Mouse (Mus musculus): ENCODE measurements around the gene Sprr2a1.
"Not testable (repeated sequence)": the region's sequence is repeated elsewhere in the genome, so short reads cannot be mapped to it uniquely, and the experiment has no call there.

Gene Sprr2a1

GRCm38 (mm10) chr3:92215569-92215968 is at the start of gene Sprr2a1, which contains the start of gene Sprr2a2:
TSS of gene Sprr2a1 (plus strand) at chr3:92215799.
TSS of gene Sprr2a2 (plus strand) at chr3:92215920.
- DNase-seq (ENCODE audit: low read depth), result not testable (repeated sequence)

GRCm38 (mm10) chr3:92169847-92170246 is 45.8 kb upstream of the Sprr2a1 start:
- no peak for DNase-seq (ENCODE audit: low read depth)

- DNase-seq (ENCODE audit: low read depth), result no peak
Measured at GRCm38 (mm10) chr3:92176880-92177279, 38.7 kb upstream of the Sprr2a1 start.

- no peak for DNase-seq (ENCODE audit: low read depth)
Measured at GRCm38 (mm10) chr3:92195512-92196200, 19.9 kb upstream of the Sprr2a1 start.

- not testable (repeated sequence) for DNase-seq (ENCODE audit: low read depth)
Measured at GRCm38 (mm10) chr3:92211133-92211925, 4.3 kb upstream of the Sprr2a1 start.

GRCm38 (mm10) chr3:92212059-92212458 is 3.5 kb upstream of the Sprr2a1 start:
- not testable (repeated sequence) for DNase-seq (ENCODE audit: low read depth)

- not testable (repeated sequence) for DNase-seq (ENCODE audit: low read depth)
Measured at GRCm38 (mm10) chr3:92213651-92214050, 1.9 kb upstream of the Sprr2a1 start.

- not testable (repeated sequence) for DNase-seq (ENCODE audit: low read depth)
Measured at GRCm38 (mm10) chr3:92219031-92219430, 3.4 kb downstream of the Sprr2a1 start.

GRCm38 (mm10) chr3:92223708-92224107 is 8.1 kb downstream of the Sprr2a1 start:
- DNase-seq (ENCODE audit: low read depth), result not testable (repeated sequence)

GRCm38 (mm10) chr3:92227410-92227809 is 11.8 kb downstream of the Sprr2a1 start:
- not testable (repeated sequence) for DNase-seq (ENCODE audit: low read depth)

- DNase-seq (ENCODE audit: low read depth), result not testable (repeated sequence)
Measured at GRCm38 (mm10) chr3:92236463-92237189, 21.0 kb downstream of the Sprr2a1 start.

GRCm38 (mm10) chr3:92238736-92239135 is 23.1 kb downstream of the Sprr2a1 start:
- DNase-seq (ENCODE audit: low read depth), result not testable (repeated sequence)

GRCm38 (mm10) chr3:92239197-92239596 is 23.6 kb downstream of the Sprr2a1 start:
- DNase-seq (ENCODE audit: low read depth), result not testable (repeated sequence)

GRCm38 (mm10) chr3:92244833-92245232 is 29.2 kb downstream of the Sprr2a1 start:
- DNase-seq (ENCODE audit: low read depth), result not testable (repeated sequence)

GRCm38 (mm10) chr3:92246245-92246644 is 30.6 kb downstream of the Sprr2a1 start:
- not testable (repeated sequence) for DNase-seq (ENCODE audit: low read depth)

- not testable (repeated sequence) for DNase-seq (ENCODE audit: low read depth)
Measured at GRCm38 (mm10) chr3:92248494-92248893, 32.9 kb downstream of the Sprr2a1 start.

- not testable (repeated sequence) for DNase-seq (ENCODE audit: low read depth)
Measured at GRCm38 (mm10) chr3:92250450-92250849, 34.9 kb downstream of the Sprr2a1 start.

GRCm38 (mm10) chr3:92253860-92254259 is 38.3 kb downstream of the Sprr2a1 start:
- not testable (repeated sequence) for DNase-seq (ENCODE audit: low read depth)

GRCm38 (mm10) chr3:92258526-92258925 is 42.9 kb downstream of the Sprr2a1 start:
- DNase-seq (ENCODE audit: low read depth), result not testable (repeated sequence)

- not testable (repeated sequence) for DNase-seq (ENCODE audit: low read depth)
Measured at GRCm38 (mm10) chr3:92263462-92263861, 47.9 kb downstream of the Sprr2a1 start.
